ENCODE assay signal across 1 mouse cellular context in the genomic region with DNA sequence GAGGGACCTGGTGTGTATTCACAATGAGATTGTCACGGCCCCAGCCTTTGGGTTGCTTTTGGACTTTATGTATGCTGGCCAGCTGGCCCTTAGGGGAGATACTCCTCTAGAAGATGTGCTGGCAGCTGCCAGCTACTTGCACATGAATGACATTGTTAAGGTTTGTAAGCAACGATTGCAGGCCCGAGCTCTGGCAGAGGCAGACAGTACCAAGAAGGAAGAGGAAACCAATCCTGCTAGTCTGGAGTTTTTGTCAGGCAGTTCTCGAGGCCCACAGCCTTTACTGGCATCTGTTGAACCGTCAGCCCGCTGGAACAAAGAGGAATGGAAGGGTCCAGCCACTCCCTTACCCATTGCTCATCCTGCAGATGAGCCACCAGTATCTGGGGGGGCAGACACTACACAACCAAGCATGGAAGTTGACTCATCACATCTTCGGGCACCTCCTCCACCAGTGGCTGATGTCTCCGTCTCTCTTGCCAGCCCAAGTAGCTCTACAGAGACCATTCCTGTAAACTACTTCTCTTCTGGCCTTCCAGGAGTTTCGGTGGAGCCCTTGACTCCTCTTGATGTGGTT.
TF ChIP-seq lines count a peak whose summit lies in the region.

No protein-coding gene starts in this region.

TF ChIP-seq in CH12.LX, 34 proteins besides CTCF, POLR2A, EP300 and RAD21:
- no peak for TF ChIP-seq SIN3A (IDR thresholded peaks at IDR 0.05; ENCODE audit: low read length)
- TF ChIP-seq IRF4 (IDR thresholded peaks at IDR 0.05; ENCODE audit: low read depth, low read length) = no peak
- no peak for TF ChIP-seq MEF2A (IDR thresholded peaks at IDR 0.05; ENCODE audit: borderline replicate concordance, low read depth, low read length)
- TF ChIP-seq POLR2AphosphoS2 (IDR thresholded peaks at IDR 0.05; ENCODE audit: low read depth, low read length) = no peak
- TF ChIP-seq ELF1 (IDR thresholded peaks at IDR 0.05; ENCODE audit: low read depth, low read length) = no peak
- no peak for TF ChIP-seq RCOR1 (conservative IDR thresholded peaks at IDR 0.05; ENCODE audit: low read depth, low read length)
- no peak for TF ChIP-seq MAZ (IDR thresholded peaks at IDR 0.05; ENCODE audit: low read depth, low read length)
- TF ChIP-seq ZC3H11A (IDR thresholded peaks at IDR 0.05; ENCODE audit: low read depth, low read length) = no peak
- TF ChIP-seq USF1 (IDR thresholded peaks at IDR 0.05; ENCODE audit: low read depth, low read length) = no peak
- no peak for TF ChIP-seq GABPA (IDR thresholded peaks at IDR 0.05; ENCODE audit: insufficient replicate concordance, low read depth, low read length)
- no peak for TF ChIP-seq PAX5 (IDR thresholded peaks at IDR 0.05; ENCODE audit: low read length)
- no peak for TF ChIP-seq BHLHE40 (IDR thresholded peaks at IDR 0.05; ENCODE audit: low read depth, low read length)
- no peak for TF ChIP-seq ZNF384 (IDR thresholded peaks at IDR 0.05; ENCODE audit: low read depth, low read length)
